Mouse (Mus musculus): ENCODE measurements around the gene Mrrf.

DNA sequence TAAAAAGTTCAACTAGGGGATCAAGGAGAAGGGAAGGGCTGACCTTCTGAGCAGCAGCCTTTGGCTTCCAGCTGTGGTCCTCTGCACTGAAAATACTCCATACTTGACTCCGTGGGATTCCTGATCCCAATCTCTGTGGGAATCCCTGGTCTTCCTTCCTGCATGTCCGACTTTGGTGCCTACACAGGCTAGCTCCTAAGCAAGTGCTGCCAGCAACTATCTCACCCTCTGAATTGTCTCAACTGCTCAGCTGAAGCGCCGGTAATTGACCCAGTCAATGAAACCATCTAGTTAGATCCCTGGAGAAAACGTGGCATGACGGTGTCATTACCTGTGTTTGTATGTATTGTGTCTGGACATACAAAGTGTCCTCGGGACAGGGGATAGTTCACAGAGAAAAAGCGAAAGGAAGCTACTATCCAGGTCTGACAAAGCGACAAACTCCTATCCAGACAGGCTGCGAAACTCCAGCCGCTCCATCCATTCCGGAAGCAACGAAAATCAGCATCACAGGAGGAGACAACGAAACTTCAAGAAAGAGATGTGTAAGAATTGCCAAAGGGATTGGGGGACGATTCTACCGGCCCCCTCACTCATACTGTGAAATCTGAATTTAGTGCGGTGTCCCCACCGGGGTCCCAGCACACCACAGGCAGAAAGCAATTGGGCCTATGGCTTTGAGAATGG is 38.9 kb upstream of the Mrrf start:
- TF ChIP-seq POLR2A (IDR thresholded peaks at IDR 0.05; ENCODE audit: low read depth, low read length): no peak
- no peak for TF ChIP-seq CTCF (conservative IDR thresholded peaks at IDR 0.05; ENCODE audit: insufficient read depth, insufficient read length, low read depth, low read length)

All from kidney, adult 2 months (tissue).